Mouse (Mus musculus): ENCODE measurements around the gene Pde4b. TPM values are rescaled to one million over a fixed set of nuclear protein-coding genes. Genes with fewer than 3 reads are reported as not detected.

Pde4b gene
- polyA plus RNA-seq, 1 experiment from 2014 or later = 11.0 TPM

DNA sequence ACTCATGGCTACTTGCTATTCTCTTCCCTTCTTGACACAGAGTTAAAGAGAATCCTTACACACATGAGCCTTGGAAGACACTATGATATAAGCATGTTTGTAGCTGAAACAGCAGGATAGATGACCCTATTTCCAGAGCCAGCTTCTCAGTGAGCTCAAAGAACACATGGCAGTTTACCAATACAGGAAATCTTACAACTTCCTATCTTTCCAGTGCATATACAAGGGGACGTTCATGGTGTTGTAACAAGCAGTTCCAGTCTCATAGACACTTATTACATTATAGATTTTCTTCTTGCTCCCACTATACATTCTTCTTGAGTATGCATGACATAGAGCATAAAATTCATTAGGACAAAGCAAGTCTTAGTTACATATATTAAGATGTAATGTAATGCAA, 146.3 kb downstream of the Pde4b start:
- 73% methylated on average over 1 of the region's 1 CpGs for WGBS
- ATAC-seq = no peak
- H3K4me2 ChIP-seq (ENCODE audit: low read depth, low read length) = no peak overlapping the region

DNA sequence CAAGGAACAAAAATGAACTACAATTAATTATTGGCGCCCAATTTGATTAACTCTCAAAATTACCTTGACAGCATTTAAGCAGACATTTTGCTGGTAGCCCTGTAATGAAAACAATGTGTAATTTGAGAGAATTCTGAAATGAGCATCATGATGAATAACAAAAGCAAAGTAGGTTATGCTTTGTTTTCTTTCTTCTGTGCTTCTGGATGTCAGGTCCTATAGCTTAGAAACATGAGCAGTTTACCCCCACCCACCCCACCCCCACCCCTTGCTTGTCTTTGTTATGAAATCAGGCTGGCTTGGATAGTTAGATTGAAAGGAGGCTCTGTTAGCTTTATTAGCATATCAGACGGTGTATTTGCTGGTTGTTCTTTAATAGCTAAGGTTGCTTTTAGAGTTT, 147.8 kb downstream of the Pde4b start:
- 66% methylated on average over 2 of the region's 2 CpGs for WGBS
- no peak overlapping the region for H3K27ac ChIP-seq (ENCODE audit: low read length)

More for the DNA sequence above, 146.3 kb downstream of the Pde4b start:
- Histone ChIP-seq H3K4me1 (ENCODE audit: control insufficient read depth, insufficient read depth, low read length) (peaks cover 2% of the 10 kb centered on the region; the same call in 1 of the 2 replicates), H3K36me3 (ENCODE audit: control insufficient read depth, insufficient read depth, low read length) (no peaks in the 10 kb centered on the region), H3K9ac (ENCODE audit: low read depth, low read length) (no peak overlapping the region), H3K27ac (ENCODE audit: low read length) (no peak overlapping the region), H3K27me3 (replicated peaks; ENCODE audit: control insufficient read depth, insufficient read depth, low read length) (no peaks in the 10 kb centered on the region), H3K9me3 (ENCODE audit: control insufficient read depth, low read length) (no peaks in the 10 kb centered on the region), H3K4me3 (ENCODE audit: low read length) (no peak overlapping the region)

DNA sequence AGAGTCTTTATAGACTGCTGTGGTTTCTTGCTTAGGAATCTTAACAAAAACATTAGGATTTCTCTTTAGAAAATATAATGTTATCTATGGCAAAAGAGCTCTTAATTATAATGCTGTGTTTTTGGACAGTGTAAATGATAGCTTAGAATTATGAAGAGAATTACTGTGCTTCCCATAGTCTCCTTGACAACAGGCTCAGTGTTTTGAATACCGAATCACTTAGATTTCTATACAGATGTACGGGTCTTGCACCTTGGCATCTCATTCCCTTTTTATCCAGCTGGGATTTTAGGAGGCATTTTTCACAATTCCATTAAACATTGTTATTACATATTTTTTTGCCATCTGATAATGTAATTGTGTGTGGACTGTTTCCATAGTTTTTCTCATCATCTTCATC, 151.8 kb downstream of the Pde4b start:
- Histone ChIP-seq H3K4me1 (ENCODE audit: control insufficient read depth, insufficient read depth, low read length) (no peaks in the 10 kb centered on the region; the same call in 1 of the 2 replicates), H3K9ac (ENCODE audit: low read depth, low read length) (no peak overlapping the region), H3K36me3 (ENCODE audit: control insufficient read depth, insufficient read depth, low read length) (no peaks in the 10 kb centered on the region), H3K4me2 (ENCODE audit: low read depth, low read length) (no peak overlapping the region), H3K27me3 (replicated peaks; ENCODE audit: control insufficient read depth, insufficient read depth, low read length) (no peaks in the 10 kb centered on the region), H3K4me3 (ENCODE audit: low read length) (no peak overlapping the region), H3K9me3 (ENCODE audit: control insufficient read depth, low read length) (no peaks in the 10 kb centered on the region), H3K27ac (ENCODE audit: low read length) (no peak overlapping the region)
- 62% methylated on average over 2 of the region's 2 CpGs for WGBS
- no peak for ATAC-seq

More for the DNA sequence above, 147.8 kb downstream of the Pde4b start:
- Histone ChIP-seq H3K4me1 (ENCODE audit: control insufficient read depth, insufficient read depth, low read length) (no peaks in the 10 kb centered on the region; the same call in 1 of the 2 replicates), H3K36me3 (ENCODE audit: control insufficient read depth, insufficient read depth, low read length) (no peaks in the 10 kb centered on the region), H3K27me3 (replicated peaks; ENCODE audit: control insufficient read depth, insufficient read depth, low read length) (no peaks in the 10 kb centered on the region), H3K9me3 (ENCODE audit: control insufficient read depth, low read length) (no peaks in the 10 kb centered on the region), H3K9ac (ENCODE audit: low read depth, low read length) (no peak overlapping the region), H3K4me3 (ENCODE audit: low read length) (no peak overlapping the region), H3K4me2 (ENCODE audit: low read depth, low read length) (no peak overlapping the region)
- ATAC-seq = no peak

DNA sequence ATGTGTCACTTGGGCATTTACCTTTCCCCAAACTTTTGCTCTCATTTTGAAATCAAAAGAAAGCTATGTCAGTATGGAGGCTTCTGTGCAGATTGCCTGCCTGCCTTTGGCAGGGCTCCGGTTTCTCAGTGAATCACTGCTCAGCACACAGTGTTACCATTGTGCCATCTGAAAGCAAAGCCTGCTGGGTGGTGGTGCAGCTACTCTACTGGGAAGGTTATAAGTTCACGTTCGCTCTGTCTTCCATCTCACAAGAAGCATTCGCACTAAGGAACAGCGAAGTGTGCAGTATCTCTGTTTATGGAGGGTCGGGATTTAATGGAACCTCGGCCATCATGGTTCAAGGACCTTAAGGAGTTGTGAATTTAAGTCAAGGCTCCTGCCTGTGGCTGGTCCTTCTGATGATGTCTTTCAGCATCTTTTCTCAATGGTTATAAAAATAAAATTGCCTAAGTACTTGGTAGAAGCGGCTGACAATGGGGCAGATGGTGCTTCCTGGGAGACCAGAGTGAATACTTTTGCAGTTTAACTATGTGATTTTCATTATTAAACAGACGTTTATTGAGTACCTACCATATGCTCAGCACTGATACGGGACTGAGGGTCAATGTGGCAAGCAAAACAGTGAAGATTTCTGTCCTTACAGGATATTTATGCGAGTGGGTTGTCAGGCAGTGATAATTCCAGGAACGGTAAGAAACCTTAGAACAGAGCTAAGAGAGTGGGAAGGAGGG, 152.5 kb downstream of the Pde4b start:
- WGBS = 62% methylated on average over 12 of the region's 12 CpGs
- no peaks in the 10 kb centered on the region for H3K36me3 ChIP-seq (ENCODE audit: control insufficient read depth, insufficient read depth, low read length)
- no peaks in the 10 kb centered on the region; the same call in 1 of the 2 replicates for H3K4me1 ChIP-seq (ENCODE audit: control insufficient read depth, insufficient read depth, low read length)
- H3K27me3 ChIP-seq (replicated peaks; ENCODE audit: control insufficient read depth, insufficient read depth, low read length) = no peaks in the 10 kb centered on the region
- H3K9me3 ChIP-seq (ENCODE audit: control insufficient read depth, low read length) = no peaks in the 10 kb centered on the region
- no peak overlapping the region for H3K4me3 ChIP-seq (ENCODE audit: low read length)
- no peak overlapping the region for H3K27ac ChIP-seq (ENCODE audit: low read length)
- ATAC-seq = no peak
- no peak overlapping the region for H3K9ac ChIP-seq (ENCODE audit: low read depth, low read length)
- H3K4me2 ChIP-seq (ENCODE audit: low read depth, low read length) = no peak overlapping the region

DNA sequence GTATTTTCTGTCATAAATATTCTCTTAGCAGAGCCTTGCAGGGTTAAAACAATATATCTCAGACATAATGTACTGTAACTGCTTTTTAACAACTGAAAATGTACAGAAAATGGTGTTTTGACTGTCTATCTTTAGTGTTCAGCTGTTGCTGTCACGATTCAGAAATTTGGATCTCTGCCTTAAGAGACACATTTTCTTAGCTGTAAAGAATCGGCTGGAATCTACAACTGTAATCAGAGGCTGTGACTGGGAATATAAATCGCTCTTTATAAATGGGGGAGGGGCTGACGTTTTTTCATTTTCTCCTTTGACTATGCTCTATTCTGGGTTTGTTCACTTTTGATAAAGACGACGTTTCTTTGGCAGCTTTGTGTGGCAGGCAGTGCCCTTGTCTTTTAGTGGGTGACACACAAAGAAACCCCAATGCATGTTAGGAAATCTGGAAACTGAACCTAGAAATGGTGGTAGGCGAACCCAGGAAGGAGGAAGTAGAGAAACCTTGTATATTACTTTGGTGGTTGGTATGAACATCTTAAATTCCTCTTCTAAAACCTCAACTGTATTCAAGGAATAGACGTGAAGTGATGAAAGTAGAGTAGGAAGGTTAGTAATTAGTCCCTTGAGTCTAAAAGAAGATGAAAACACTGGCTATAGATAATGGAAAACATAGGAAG, 153.5 kb downstream of the Pde4b start:
- H3K36me3 ChIP-seq (ENCODE audit: control insufficient read depth, insufficient read depth, low read length) = no peaks in the 10 kb centered on the region
- 66% methylated on average over 8 of the region's 8 CpGs for WGBS
- H3K9ac ChIP-seq (ENCODE audit: low read depth, low read length) = no peak overlapping the region
- no peaks in the 10 kb centered on the region for H3K27me3 ChIP-seq (replicated peaks; ENCODE audit: control insufficient read depth, insufficient read depth, low read length)
- no peaks in the 10 kb centered on the region; the same call in 1 of the 2 replicates for H3K4me1 ChIP-seq (ENCODE audit: control insufficient read depth, insufficient read depth, low read length)
- ATAC-seq = no peak
- H3K9me3 ChIP-seq (ENCODE audit: control insufficient read depth, low read length) = no peaks in the 10 kb centered on the region
- H3K4me3 ChIP-seq (ENCODE audit: low read length) = no peak overlapping the region
- H3K4me2 ChIP-seq (ENCODE audit: low read depth, low read length) = no peak overlapping the region
- no peak overlapping the region for H3K27ac ChIP-seq (ENCODE audit: low read length)

DNA sequence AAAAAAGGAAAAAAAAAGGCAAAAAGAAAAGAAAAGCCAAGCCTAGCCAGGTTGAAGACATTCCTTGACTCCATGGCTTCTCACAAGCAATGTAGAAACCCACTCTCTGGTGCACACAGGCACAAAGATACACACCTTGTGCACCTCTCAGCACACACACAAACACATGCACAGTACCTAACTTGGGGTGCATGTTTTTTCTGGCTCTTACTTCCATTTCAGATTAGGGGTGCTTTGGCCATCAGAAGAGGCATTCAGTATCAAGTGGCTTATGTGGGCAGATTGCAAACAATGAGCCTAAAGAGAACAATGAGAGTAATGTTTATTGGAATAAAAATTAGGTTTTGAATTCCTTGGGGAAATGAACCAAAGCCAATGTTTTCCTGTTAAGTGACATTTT, 166.7 kb downstream of the Pde4b start:
- peak overlapping the region; percentile 52; the same call in 1 of the 2 replicates for H3K4me2 ChIP-seq (ENCODE audit: low read depth, low read length)
- no peak overlapping the region for H3K27ac ChIP-seq (ENCODE audit: low read length)
- no peaks in the 10 kb centered on the region for H3K9me3 ChIP-seq (ENCODE audit: control insufficient read depth, low read length)
- no peaks in the 10 kb centered on the region for H3K36me3 ChIP-seq (ENCODE audit: control insufficient read depth, insufficient read depth, low read length)
- no peaks in the 10 kb centered on the region for H3K27me3 ChIP-seq (replicated peaks; ENCODE audit: control insufficient read depth, insufficient read depth, low read length)
- peaks cover 10% of the 10 kb centered on the region; the same call in 1 of the 2 replicates for H3K4me1 ChIP-seq (ENCODE audit: control insufficient read depth, insufficient read depth, low read length)
- H3K4me3 ChIP-seq (ENCODE audit: low read length) = no peak overlapping the region
- ATAC-seq = no peak
- no peak overlapping the region for H3K9ac ChIP-seq (ENCODE audit: low read depth, low read length)

DNA sequence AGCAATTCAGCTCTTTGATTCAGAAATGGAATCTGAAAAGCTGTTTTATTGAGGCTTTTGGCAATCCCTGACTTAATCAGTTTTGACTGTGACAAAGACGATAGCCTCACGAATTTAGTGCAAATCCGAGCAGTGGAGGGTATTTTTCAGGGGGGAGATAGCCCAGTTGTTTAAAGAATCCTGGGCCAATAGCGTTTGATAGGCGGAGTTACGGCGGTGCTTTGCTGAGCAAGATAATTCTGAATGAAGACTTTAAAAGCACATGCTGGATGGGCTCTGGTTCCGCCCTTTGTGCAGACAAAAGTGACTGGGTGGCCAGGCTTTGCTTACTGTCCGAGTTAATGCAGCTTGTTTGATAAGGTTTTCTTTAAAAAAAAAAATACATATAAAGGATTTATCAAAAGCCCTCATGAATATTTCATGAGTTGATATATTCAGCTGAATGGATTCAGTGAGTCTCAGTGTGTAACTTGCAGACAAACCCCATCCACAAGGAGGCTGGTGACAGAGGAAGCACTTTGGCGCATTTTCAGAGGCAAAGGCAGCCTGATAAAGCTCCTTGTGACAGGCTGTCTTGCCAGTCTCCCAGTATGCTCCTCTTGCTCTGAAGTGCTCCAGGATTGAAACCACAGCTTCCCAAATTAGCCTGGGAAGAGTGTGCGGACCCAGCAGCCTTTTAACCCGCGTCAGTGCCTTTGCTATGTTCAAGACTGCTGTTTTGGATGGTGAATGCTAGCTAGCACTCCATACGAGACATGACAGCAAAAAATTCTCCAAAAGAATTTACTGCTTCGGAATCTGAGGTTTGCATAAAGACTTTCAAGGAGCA, 167.3 kb downstream of the Pde4b start:
- Histone ChIP-seq H3K27me3 (replicated peaks; ENCODE audit: control insufficient read depth, insufficient read depth, low read length) (no peaks in the 10 kb centered on the region), H3K4me3 (ENCODE audit: low read length) (peak overlapping the region; percentile 37), H3K36me3 (ENCODE audit: control insufficient read depth, insufficient read depth, low read length) (no peaks in the 10 kb centered on the region), H3K27ac (ENCODE audit: low read length) (peak overlapping the region; percentile 43), H3K9ac (ENCODE audit: low read depth, low read length) (peak overlapping the region; percentile 37), H3K9me3 (ENCODE audit: control insufficient read depth, low read length) (no peaks in the 10 kb centered on the region), H3K4me1 (ENCODE audit: control insufficient read depth, insufficient read depth, low read length) (peaks cover 10% of the 10 kb centered on the region; the same call in 1 of the 2 replicates), H3K4me2 (ENCODE audit: low read depth, low read length) (peak overlapping the region; percentile 52)
- 9% methylated on average over 15 of the region's 15 CpGs for WGBS
- no peak; the same call in 1 of the 2 replicates for ATAC-seq

DNA sequence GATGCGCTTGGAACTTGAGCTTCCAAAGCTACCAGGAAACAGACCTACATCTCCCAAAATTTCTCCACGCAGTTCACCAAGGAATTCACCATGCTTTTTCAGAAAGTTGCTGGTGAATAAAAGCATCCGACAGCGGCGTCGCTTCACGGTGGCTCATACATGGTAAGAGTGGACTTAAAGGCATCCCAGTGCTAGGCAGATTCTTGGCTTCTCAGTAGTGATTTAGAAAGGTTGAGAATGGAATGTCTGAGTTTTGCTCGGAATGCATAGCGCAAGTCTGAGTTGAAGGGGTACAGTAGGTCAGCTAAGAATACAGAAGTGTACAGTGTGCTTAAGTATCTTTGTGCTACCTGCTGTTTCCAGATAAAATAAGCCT, 167.9 kb downstream of the Pde4b start:
- Histone ChIP-seq H3K4me1 (ENCODE audit: control insufficient read depth, insufficient read depth, low read length) (peaks cover 10% of the 10 kb centered on the region; the same call in 1 of the 2 replicates), H3K4me3 (ENCODE audit: low read length) (peak overlapping the region; percentile 37), H3K36me3 (ENCODE audit: control insufficient read depth, insufficient read depth, low read length) (no peaks in the 10 kb centered on the region), H3K4me2 (ENCODE audit: low read depth, low read length) (peak overlapping the region; percentile 52), H3K27me3 (replicated peaks; ENCODE audit: control insufficient read depth, insufficient read depth, low read length) (no peaks in the 10 kb centered on the region), H3K27ac (ENCODE audit: low read length) (no peak overlapping the region), H3K9me3 (ENCODE audit: control insufficient read depth, low read length) (no peaks in the 10 kb centered on the region), H3K9ac (ENCODE audit: low read depth, low read length) (peak overlapping the region; percentile 25; the same call in 1 of the 2 replicates)
- peak; percentile 28; the same call in 1 of the 2 replicates for ATAC-seq
- WGBS = 32% methylated on average over 9 of the region's 9 CpGs
